Mouse (Mus musculus) ovary, postnatal 36 days (tissue): Measurements from ENCODE around the gene Olfr1111.
"Not testable (repeated sequence)": the region's sequence is repeated elsewhere in the genome, so short reads cannot be mapped to it uniquely, and the experiment has no call there.

Source experiments
- DNase-seq: peaks from one replicate; pipeline ENCODE4 v3.0.0; 2022; ENCODE audit warnings: low spot score, mixed read lengths

Gene Olfr1111

DNA sequence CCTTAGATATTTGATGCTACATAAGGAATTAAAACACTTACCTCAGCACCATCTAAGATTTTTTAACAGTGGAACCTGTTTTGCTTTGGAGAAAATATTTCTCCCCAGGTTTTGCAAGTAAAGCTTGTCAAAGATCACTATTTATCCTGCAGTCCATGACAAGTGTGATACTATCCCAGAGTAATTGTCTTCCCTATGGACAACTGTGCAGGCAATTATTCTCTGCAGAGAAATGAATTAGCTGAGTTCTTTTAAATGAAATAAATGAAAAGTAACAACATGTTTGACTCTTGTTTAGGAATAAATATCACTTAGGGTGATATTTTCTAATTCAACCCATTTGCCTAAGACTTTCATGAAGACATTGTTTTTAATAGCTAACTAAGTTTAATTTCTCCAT lies at the start of gene Olfr1111:
Gene Olfr1111, minus strand, starts transcription at position 101 of the 400 bp plus-strand sequence.
- no peak for DNase-seq

DNA sequence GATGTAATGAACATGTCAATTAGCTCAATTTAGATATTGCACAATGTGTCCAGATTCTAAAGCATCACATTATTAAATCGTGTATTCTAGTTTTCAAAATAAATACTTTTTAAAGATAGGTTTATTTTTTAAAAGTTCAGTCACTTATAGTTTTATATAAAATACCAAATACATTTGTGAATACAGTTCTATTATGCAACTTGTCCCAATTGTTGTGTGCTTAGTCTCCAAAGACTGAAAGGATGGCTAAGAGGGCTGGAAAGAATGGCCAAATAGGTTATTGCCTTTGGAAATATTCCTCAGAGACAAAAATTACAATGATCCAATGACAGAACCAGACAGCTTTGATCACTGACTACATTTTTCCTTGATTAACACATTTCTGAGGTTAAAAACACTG lies 35.1 kb upstream of the Olfr1111 start, which contains the start of gene Olfr1112:
Gene Olfr1112, plus strand, starts transcription at position 301 of the 400 bp plus-strand sequence.
- DNase-seq, result no peak

DNA sequence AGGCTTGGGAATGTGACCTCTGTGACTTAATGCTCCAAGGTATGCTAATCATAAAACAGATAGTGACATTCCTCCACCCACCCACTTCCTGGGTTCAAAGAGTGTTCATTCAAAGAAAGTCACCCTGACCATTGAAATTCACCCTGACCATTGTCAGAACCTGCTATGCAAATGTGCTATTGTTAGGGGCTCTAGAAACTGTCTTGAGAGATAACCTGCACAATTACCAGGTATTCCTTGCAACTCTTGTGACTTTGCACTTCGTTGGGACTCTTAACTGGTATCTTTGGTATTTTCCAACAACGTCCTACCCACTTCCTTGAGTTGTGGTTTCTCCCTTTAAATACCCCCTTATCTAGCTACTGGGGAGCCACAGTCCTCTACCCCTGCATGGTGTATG lies 15.3 kb upstream of the Olfr1111 start:
- DNase-seq, result not testable (repeated sequence)

DNA sequence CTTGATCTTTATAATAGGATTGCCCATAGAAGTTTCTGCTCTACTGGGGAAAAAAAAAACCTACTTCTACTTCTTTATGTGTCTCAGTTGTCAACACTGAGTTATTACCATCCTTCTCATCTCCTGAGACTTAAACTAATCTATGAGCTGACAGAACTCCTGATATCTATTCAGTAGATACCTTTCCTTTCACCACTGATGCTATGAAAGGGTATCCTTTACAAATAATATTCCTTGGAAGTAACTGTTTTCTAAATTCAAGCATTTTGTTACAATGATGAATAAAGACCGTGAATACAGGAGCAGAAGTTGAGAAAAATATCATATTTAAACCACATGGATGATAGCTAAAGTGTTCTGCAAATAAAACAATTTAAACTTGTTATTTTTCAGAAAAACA lies 12.2 kb downstream of the Olfr1111 start, which contains the start of gene Olfr1110:
Gene Olfr1110, minus strand, starts transcription at position 101 of the 400 bp plus-strand sequence.
- DNase-seq, result no peak

DNA sequence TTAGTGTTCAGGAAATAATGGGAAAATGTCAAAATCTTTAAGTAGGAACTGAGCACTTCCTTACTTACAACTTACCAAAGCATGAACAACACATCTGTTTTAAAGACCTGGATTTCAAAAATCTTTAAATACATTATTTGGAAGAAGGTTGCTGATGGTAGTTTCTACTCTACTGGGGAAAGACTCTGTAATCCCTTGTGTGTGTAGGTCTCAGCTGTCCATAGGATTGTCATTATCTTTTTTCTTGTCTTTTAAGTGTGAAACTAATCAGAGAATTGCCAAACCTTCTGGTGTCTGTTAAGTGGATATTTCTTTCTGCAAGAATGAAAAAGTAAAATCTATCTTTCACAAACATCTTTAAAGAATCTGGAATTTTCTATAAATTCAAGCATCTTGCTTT lies 38.0 kb downstream of the Olfr1111 start, which contains the start of gene Olfr259:
Gene Olfr259, minus strand, starts transcription at position 101 of the 400 bp plus-strand sequence.
- DNase-seq, result no peak
